20 mouse cellular contexts compared by ENCODE assay signal in genomic region chr8:70902211-70902610, GRCm38 (mm10). TPM values are rescaled to one million over a fixed set of nuclear protein-coding genes. Genes with fewer than 3 reads are reported as not detected.
DNase-seq lines count a peak whose midpoint lies in the region; ATAC-seq and TF ChIP-seq lines count a peak whose summit lies in the region.
"Had no signal": no experiment of that assay in that cellular context is flagged by ENCODE, and none has a peak within 500 bp of the region (broad histone marks: within the 10 kb centered on the region; RNA-seq: fewer than 3 reads in every experiment).

No protein-coding gene starts in this region.

- 0 out of 2 replicates have a peak, but pooled peaks cover 3% of the 10 kb centered on the region for H3K27me3 ChIP-seq in kidney, embryonic 16.5 days (ENCODE audit: insufficient read depth, low read length)
- no peaks in the 10 kb centered on the region for H3K27me3 ChIP-seq in lung, postnatal 0 days (replicated peaks; ENCODE audit: insufficient read depth, low read length)
- no peaks in the 10 kb centered on the region for H3K27me3 ChIP-seq in E14TG2a.4 (ENCODE audit: insufficient read depth, low read length)
- H3K27me3 ChIP-seq: heart, embryonic 15.5 days had no signal

- no peak for TF ChIP-seq CTCF in lung, postnatal 0 days (IDR thresholded peaks at IDR 0.05)
- no peak for TF ChIP-seq CTCF in E14TG2a.4 (conservative IDR thresholded peaks at IDR 0.05; ENCODE audit: low read length)

- no peak overlapping the region for H3K27ac ChIP-seq in kidney, embryonic 16.5 days (ENCODE audit: low read length)
- no peak overlapping the region for H3K27ac ChIP-seq in lung, postnatal 0 days (ENCODE audit: low read length)
- H3K27ac ChIP-seq: embryonic facial prominence, embryonic 13.5 days; heart, adult 2 months; heart, embryonic 15.5 days; layer of hippocampus, adult 2 months; midbrain, embryonic 13.5 days; stomach, postnatal 0 days had no signal

- H3K9me3 ChIP-seq in kidney, embryonic 16.5 days (ENCODE audit: low read length): no peaks in the 10 kb centered on the region
- no peaks in the 10 kb centered on the region for H3K9me3 ChIP-seq in lung, postnatal 0 days (ENCODE audit: low read length)
- H3K9me3 ChIP-seq in E14TG2a.4 (ENCODE audit: low read length): no peaks in the 10 kb centered on the region
- H3K9me3 ChIP-seq: embryonic facial prominence, embryonic 13.5 days; heart, embryonic 15.5 days; midbrain, embryonic 13.5 days had no signal

- H3K4me2 ChIP-seq in kidney, embryonic 16.5 days (replicated peaks; ENCODE audit: low read depth, low read length): no peak overlapping the region
- H3K4me2 ChIP-seq in lung, postnatal 0 days (replicated peaks; ENCODE audit: low read depth, low read length): no peak overlapping the region
- H3K4me2 ChIP-seq: embryonic facial prominence, embryonic 13.5 days; heart, embryonic 15.5 days; midbrain, embryonic 13.5 days had no signal

- peaks cover 18% of the 10 kb centered on the region for H3K4me1 ChIP-seq in kidney, embryonic 16.5 days (ENCODE audit: insufficient read depth, low read length)
- H3K4me1 ChIP-seq in lung, postnatal 0 days (ENCODE audit: insufficient read depth, low read depth, low read length): peaks cover 7% of the 10 kb centered on the region
- peaks cover 58% of the 10 kb centered on the region for H3K4me1 ChIP-seq in E14TG2a.4 (replicated peaks; ENCODE audit: low read depth, low read length)

- DNase-seq in kidney, adult 9 months: no peak
- DNase-seq in lung, postnatal 14 days: peak; percentile 28
- DNase-seq in lung, postnatal 0 days (ENCODE audit: low spot score): no peak
- DNase-seq in NIH3T3 (ENCODE audit: low read depth): peak; percentile 64
- DNase-seq in embryo, embryonic 9.5 days (ENCODE audit: extremely low spot score): no peak
- DNase-seq: cerebellum, adult 9-11 months; gastrocnemius, postnatal 25 days; liver, postnatal 0 days; retina, postnatal 1 day had no signal

- no peak for TF ChIP-seq EP300 in lung, postnatal 0 days (IDR thresholded peaks at IDR 0.05)

- 47% methylated on average over 5 of the region's 5 CpGs for WGBS in kidney, embryonic 16.5 days
- 27% methylated on average over 5 of the region's 5 CpGs for WGBS in lung, postnatal 0 days

- no peak for ATAC-seq in kidney, embryonic 16.5 days (ENCODE audit: low FRiP score, low TSS enrichment)
- no peak for ATAC-seq in lung, postnatal 0 days
- ATAC-seq: forebrain, embryonic 14.5 days; liver, postnatal 0 days; midbrain, embryonic 13.5 days had no signal

- no peak overlapping the region for H3K4me3 ChIP-seq in kidney, embryonic 16.5 days (ENCODE audit: low read length)
- H3K4me3 ChIP-seq in lung, postnatal 0 days (ENCODE audit: low read depth, low read length): no peak overlapping the region
- H3K4me3 ChIP-seq in E14TG2a.4 (replicated peaks; ENCODE audit: low read length): 0 out of 2 replicates have a peak overlapping the region, but pooled peaks have one; percentile 10
- H3K4me3 ChIP-seq: embryonic facial prominence, embryonic 13.5 days; heart, adult 2 months; heart, embryonic 15.5 days; layer of hippocampus, adult 2 months; midbrain, embryonic 13.5 days; myocyte had no signal

- 0 out of 2 replicates have a peak overlapping the region, but pooled peaks have one; percentile 9 for H3K9ac ChIP-seq in kidney, embryonic 16.5 days (replicated peaks; ENCODE audit: low read length)
- H3K9ac ChIP-seq in lung, postnatal 0 days (replicated peaks; ENCODE audit: low read depth): no peak overlapping the region
- H3K9ac ChIP-seq: embryonic facial prominence, embryonic 13.5 days; heart, embryonic 15.5 days; liver, postnatal 0 days; midbrain, embryonic 13.5 days had no signal

- H3K36me3 ChIP-seq in kidney, embryonic 16.5 days (ENCODE audit: insufficient read depth, low read length): no peaks in the 10 kb centered on the region
- no peaks in the 10 kb centered on the region for H3K36me3 ChIP-seq in lung, postnatal 0 days (ENCODE audit: insufficient read depth, low read length)
- no peaks in the 10 kb centered on the region for H3K36me3 ChIP-seq in E14TG2a.4 (ENCODE audit: insufficient read depth, low read length)
- H3K36me3 ChIP-seq: embryonic facial prominence, embryonic 13.5 days; heart, embryonic 15.5 days; midbrain, embryonic 13.5 days had no signal

RNA-seq across cellular contexts. Expression of gene Map1s, which starts 3.5 kb away (rescaled TPM):
- polyA plus RNA-seq in kidney, embryonic 16.5 days (2015; fragmentation: Nextera tagmentation; extraction: Ambion mirVana): 56.9 and 63.1 TPM in 2 replicates
- polyA plus RNA-seq in lung, postnatal 0 days (2015; fragmentation: Nextera tagmentation; extraction: Ambion mirVana): 22.7 and 25.5 TPM in 2 replicates

RNA-seq across cellular contexts. Expression of gene Rpl18a, which starts 5.0 kb away (rescaled TPM):
- 4,081 and 4,203 TPM in 2 replicates for polyA plus RNA-seq in kidney, embryonic 16.5 days (2015; fragmentation: Nextera tagmentation; extraction: Ambion mirVana)
- polyA plus RNA-seq in lung, postnatal 0 days (2015; fragmentation: Nextera tagmentation; extraction: Ambion mirVana): 3,759 and 4,424 TPM in 2 replicates

RNA-seq across cellular contexts. Expression of gene Slc5a5, which starts 9.7 kb away (rescaled TPM):
- polyA plus RNA-seq in kidney, embryonic 16.5 days (2015; fragmentation: Nextera tagmentation; extraction: Ambion mirVana): 0.22 and 0.28 TPM in 2 replicates
- polyA plus RNA-seq in lung, postnatal 0 days (2015; fragmentation: Nextera tagmentation; extraction: Ambion mirVana): 0.12 and 0.13 TPM in 2 replicates
- polyA plus RNA-seq: liver, adult 2 months; liver, postnatal 0 days had no signal

RNA-seq across cellular contexts. Expression of gene Ccdc124, which starts 28.5 kb away (rescaled TPM):
- polyA plus RNA-seq in kidney, embryonic 16.5 days (2015; fragmentation: Nextera tagmentation; extraction: Ambion mirVana): 114 and 119 TPM in 2 replicates
- 63.7 and 68.5 TPM in 2 replicates for polyA plus RNA-seq in lung, postnatal 0 days (2015; fragmentation: Nextera tagmentation; extraction: Ambion mirVana)

RNA-seq across cellular contexts. Expression of gene Kcnn1, which starts 39.2 kb away (rescaled TPM):
- 2.9 and 4.9 TPM in 2 replicates for polyA plus RNA-seq in kidney, embryonic 16.5 days (2015; fragmentation: Nextera tagmentation; extraction: Ambion mirVana)
- polyA plus RNA-seq in lung, postnatal 0 days (2015; fragmentation: Nextera tagmentation; extraction: Ambion mirVana): 0.24 and 0.25 TPM in 2 replicates

Comparison
In these comparisons a context has a peak if more than half of its experiments do, and no peak if none do; other contexts are left out.
1. DNase-seq: peak in lung, postnatal 14 days (single experiment) and NIH3T3 (single experiment); none in kidney, adult 9 months (single experiment), lung, postnatal 0 days (single experiment) and embryo, embryonic 9.5 days (single experiment).